Comparison of ENCODE assay signal across 28 mouse cellular contexts in the genomic region with DNA sequence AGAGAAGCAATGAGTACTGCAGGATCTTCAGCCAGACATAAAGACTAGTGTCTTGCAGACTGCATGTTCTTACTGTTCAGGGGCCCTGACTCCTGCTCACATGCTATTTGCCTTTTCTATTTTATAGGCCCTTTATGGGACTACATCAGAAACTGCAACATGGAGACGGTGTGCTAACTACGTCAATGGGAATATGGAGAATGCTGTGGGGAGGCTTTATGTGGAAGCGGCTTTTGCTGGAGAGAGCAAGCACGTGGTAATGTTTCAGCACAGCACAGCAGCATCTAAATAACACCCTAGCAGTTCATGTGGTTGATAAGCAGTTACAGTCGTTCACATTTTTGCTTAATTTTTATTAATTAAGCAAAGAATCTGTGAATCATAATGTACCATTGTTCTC.
"Had no signal": no experiment of that assay in that cellular context is flagged by ENCODE, and none has a peak within 500 bp of the region (broad histone marks: within the 10 kb centered on the region; RNA-seq: fewer than 3 reads in every experiment).

No protein-coding gene starts in this region.

- H3K4me1 ChIP-seq: embryonic facial prominence, embryonic 10.5 days; embryonic facial prominence, embryonic 12.5 days; embryonic facial prominence, embryonic 13.5 days; embryonic facial prominence, embryonic 15.5 days; forebrain, embryonic 10.5 days; forebrain, embryonic 12.5 days; forebrain, embryonic 13.5 days; forebrain, embryonic 15.5 days had no signal

- H3K36me3 ChIP-seq: embryonic facial prominence, embryonic 10.5 days; forebrain, embryonic 10.5 days; forebrain, embryonic 12.5 days; forebrain, embryonic 15.5 days had no signal

- DNase-seq: cerebellum, adult 18-20 months; cerebellum, adult 2 months; cerebellum, adult 8-10 months; cerebellum, adult 9-10 months; cerebellum, adult 9-11 months; cerebellum, postnatal 10 days; cerebellum, postnatal 14 days; cerebellum, postnatal 25 days; cerebellum, postnatal 36 days; embryo, embryonic 11 days; forebrain, postnatal 0 days; gastrocnemius, adult 2 months; gastrocnemius, postnatal 10 days; gastrocnemius, postnatal 14 days; gastrocnemius, postnatal 25 days; gastrocnemius, postnatal 36 days; heart, adult 11 months had no signal

- H3K4me2 ChIP-seq: embryonic facial prominence, embryonic 12.5 days; embryonic facial prominence, embryonic 13.5 days; embryonic facial prominence, embryonic 15.5 days; forebrain, embryonic 12.5 days; forebrain, embryonic 13.5 days; forebrain, embryonic 15.5 days had no signal

- ATAC-seq: forebrain, embryonic 13.5 days; forebrain, embryonic 14.5 days; forebrain, embryonic 15.5 days; forebrain, embryonic 16.5 days; forebrain, postnatal 0 days had no signal

- H3K27ac ChIP-seq: embryonic facial prominence, embryonic 10.5 days; embryonic facial prominence, embryonic 12.5 days; embryonic facial prominence, embryonic 13.5 days; embryonic facial prominence, embryonic 15.5 days; forebrain, embryonic 10.5 days; forebrain, embryonic 12.5 days; forebrain, embryonic 13.5 days; forebrain, embryonic 15.5 days; gastrocnemius, adult 2 months had no signal

- H3K4me3 ChIP-seq: embryonic facial prominence, embryonic 10.5 days; embryonic facial prominence, embryonic 12.5 days; embryonic facial prominence, embryonic 13.5 days; embryonic facial prominence, embryonic 15.5 days; erythroblast, embryonic 14.5 days; forebrain, embryonic 10.5 days; forebrain, embryonic 12.5 days; forebrain, embryonic 13.5 days; forebrain, embryonic 15.5 days; gastrocnemius, adult 2 months had no signal

- H3K9me3 ChIP-seq: embryonic facial prominence, embryonic 10.5 days; embryonic facial prominence, embryonic 12.5 days; embryonic facial prominence, embryonic 13.5 days; embryonic facial prominence, embryonic 15.5 days; forebrain, embryonic 10.5 days; forebrain, embryonic 12.5 days; forebrain, embryonic 13.5 days; forebrain, embryonic 15.5 days had no signal

- H3K9ac ChIP-seq: embryonic facial prominence, embryonic 12.5 days; embryonic facial prominence, embryonic 13.5 days; embryonic facial prominence, embryonic 15.5 days; forebrain, embryonic 12.5 days; forebrain, embryonic 13.5 days; forebrain, embryonic 15.5 days; forebrain, postnatal 0 days had no signal

- H3K27me3 ChIP-seq: embryonic facial prominence, embryonic 12.5 days; embryonic facial prominence, embryonic 13.5 days; embryonic facial prominence, embryonic 15.5 days; forebrain, embryonic 12.5 days; forebrain, embryonic 13.5 days; forebrain, embryonic 15.5 days had no signal
